Mouse (Mus musculus) gastrocnemius, postnatal 25 days (tissue): ENCODE data around the gene Grip1. TPM values are rescaled to one million over a fixed set of nuclear protein-coding genes. Genes with fewer than 3 reads are reported as not detected.

ENCODE experiments used
- total RNA-seq, 2 experiments: library from RNA; stranded (reverse); gene quantifications; 1 replicate in 1 of 2; 2 replicates in 1 of 2; pipeline ENCODE4 v1.2.3; 2021

Grip1 gene
- total RNA-seq, 2 experiments from 2014 or later = 0.08 TPM; not detected in 1

Other genes with a start within 250 kb of the Grip1 start
- 10 to 100 TPM; 17.3 TPM for gene Cand1, start 213.8 kb upstream of the Grip1 start, total RNA-seq